Mouse (Mus musculus) forebrain, embryonic 12.5 days (tissue): ENCODE measurements at regions not wholly inside any gene's neighbourhood (a gene's known extent, or its start where the extent isn't known, plus 50 kb on each side); places are given as distances from the start of the nearest gene placed in this dataset.
A peak's percentile ranks its signal among the peaks of the same experiment; 100 is the strongest.

ENCODE experiments used
- ATAC-seq: fragments of 200-750 bp; cut with Nextera tagmentation; 2 replicates; pipeline ENCODE4 v1.8.0; 2017; ENCODE audit warnings: moderate TSS enrichment; ENCODE audit not compliant: low FRiP score
- H3K27ac ChIP-seq: fragments of 300-500 bp; sonication (generic); 2 replicates; pipeline ENCODE4 v1.5.1; 2016; ENCODE audit warnings: mild to moderate bottlenecking
- H3K27me3 ChIP-seq: fragments of 300-500 bp; sonication (generic); 2 replicates; pipeline ENCODE4 v1.6.1; 2016; ENCODE audit warnings: mild to moderate bottlenecking
- H3K36me3 ChIP-seq: fragments of 300-500 bp; sonication (generic); replicated peaks from 2 replicates; pipeline ENCODE4 v1.6.1; 2016; ENCODE audit warnings: mild to moderate bottlenecking
- H3K4me1 ChIP-seq: fragments of 300-500 bp; sonication (generic); 2 replicates; pipeline ENCODE4 v1.6.1; 2016
- H3K4me2 ChIP-seq: fragments of 300-500 bp; sonication (generic); 2 replicates; pipeline ENCODE4 v1.6.1; 2016; ENCODE audit warnings: mild to moderate bottlenecking, moderate library complexity
- H3K4me3 ChIP-seq: fragments of 300-500 bp; sonication (generic); replicated peaks from 2 replicates; pipeline ENCODE4 v1.5.1; 2016; ENCODE audit warnings: mild to moderate bottlenecking
- H3K9ac ChIP-seq: fragments of 300-500 bp; sonication (generic); 2 replicates; pipeline ENCODE4 v1.6.1; 2016; ENCODE audit warnings: mild to moderate bottlenecking
- H3K9me3 ChIP-seq: fragments of 300-500 bp; sonication (generic); 2 replicates; pipeline ENCODE4 v1.6.1; 2016
- WGBS: fragments of 180-500 bp; shearing (Covaris S2); methylation state at CpG from one replicate; pipeline ENCODE4 v1.1.7; 2016; 5-methylcytosine and 5-hydroxymethylcytosine counted together

DNA sequence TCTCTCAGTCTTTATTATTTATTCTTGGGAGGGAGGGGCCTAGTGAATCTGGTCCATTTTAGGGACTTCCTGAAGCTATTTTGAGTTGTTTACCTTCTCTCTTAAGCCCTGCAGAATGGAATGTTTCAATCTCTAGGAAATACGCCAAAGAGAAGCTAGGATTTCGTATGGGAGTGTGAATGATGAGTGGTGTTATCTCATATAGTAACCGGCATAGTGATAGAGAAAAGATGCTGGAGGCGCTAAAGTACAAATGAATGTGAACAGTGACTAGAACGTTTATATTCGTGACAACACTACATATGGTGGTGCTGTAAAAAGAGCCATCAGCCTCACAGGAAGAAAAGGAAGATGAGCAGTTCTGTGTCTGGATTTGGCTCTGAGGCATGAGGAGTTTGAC, 145.2 kb upstream of the Ube2e3 start:
- Histone ChIP-seq H3K36me3 (no peaks in the 10 kb centered on the region), H3K27me3 (no peaks in the 10 kb centered on the region), H3K9ac (no peak overlapping the region), H3K9me3 (no peaks in the 10 kb centered on the region), H3K4me3 (no peak overlapping the region), H3K4me1 (no peaks in the 10 kb centered on the region), H3K27ac (no peak overlapping the region), H3K4me2 (no peak overlapping the region)
- WGBS, result 87% methylated on average over 6 of the region's 6 CpGs
- no peak for ATAC-seq

DNA sequence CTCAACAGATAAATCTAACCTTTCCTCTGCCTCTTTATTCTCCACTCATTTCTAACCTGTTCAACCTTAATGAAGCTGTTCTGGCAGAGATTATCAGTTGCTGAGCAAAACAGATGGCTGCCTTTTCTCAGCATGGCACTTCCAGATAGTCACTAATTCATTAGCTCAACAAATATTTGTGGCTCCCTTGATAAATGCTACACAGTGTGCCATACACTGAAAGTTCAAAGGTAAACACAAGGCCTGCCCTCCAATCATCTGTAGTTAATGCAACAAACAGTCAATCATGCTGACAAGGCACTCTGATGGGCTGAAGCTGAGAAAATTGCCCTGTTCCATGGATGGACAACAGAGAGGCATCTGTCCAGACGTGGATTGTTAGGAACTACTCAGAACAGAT, 149.4 kb upstream of the Ube2e3 start:
- Histone ChIP-seq H3K4me1 (no peaks in the 10 kb centered on the region), H3K36me3 (no peaks in the 10 kb centered on the region), H3K4me2 (no peak overlapping the region), H3K9me3 (no peaks in the 10 kb centered on the region), H3K9ac (no peak overlapping the region), H3K27ac (no peak overlapping the region), H3K27me3 (no peaks in the 10 kb centered on the region), H3K4me3 (no peak overlapping the region)
- ATAC-seq, result peak; percentile 57
- 55% methylated on average over 1 of the region's 1 CpGs for WGBS

DNA sequence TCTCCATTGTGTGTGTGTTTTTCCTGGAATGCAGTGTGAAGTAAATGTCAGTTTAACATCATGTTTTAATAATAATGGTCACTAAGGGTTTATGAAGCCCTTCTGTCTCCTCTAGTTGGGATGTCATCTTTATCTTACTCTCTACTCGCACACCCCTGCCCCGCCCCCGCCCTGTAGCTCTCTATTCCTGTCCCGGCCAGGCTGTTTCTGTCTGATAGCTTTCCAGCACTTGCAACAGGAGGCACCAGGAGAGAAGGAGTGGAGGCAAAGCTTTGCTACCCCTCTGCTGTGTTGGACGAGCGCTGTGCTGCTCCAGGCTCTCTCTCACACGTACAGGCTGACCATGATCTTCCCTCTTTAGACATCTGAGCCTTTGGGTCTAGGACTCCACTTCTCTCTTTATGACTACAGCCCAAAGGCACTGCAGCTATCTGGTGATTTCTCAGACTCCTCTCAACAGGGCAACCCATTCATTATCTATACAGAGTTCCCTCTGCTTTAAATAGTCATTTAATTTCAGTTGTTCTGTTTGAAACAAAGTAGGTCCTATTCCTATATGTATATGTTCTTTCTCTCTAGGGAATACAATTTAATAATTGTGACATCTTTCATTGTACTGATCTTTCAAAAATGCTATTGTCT, 151.6 kb upstream of the Ube2e3 start:
- no peak overlapping the region for H3K9ac ChIP-seq
- no peaks in the 10 kb centered on the region for H3K9me3 ChIP-seq
- no peak overlapping the region for H3K27ac ChIP-seq
- H3K36me3 ChIP-seq, result no peaks in the 10 kb centered on the region
- no peaks in the 10 kb centered on the region for H3K27me3 ChIP-seq
- H3K4me2 ChIP-seq, result no peak overlapping the region
- H3K4me1 ChIP-seq, result no peaks in the 10 kb centered on the region
- no peak for ATAC-seq
- H3K4me3 ChIP-seq, result no peak overlapping the region
- WGBS, result 80% methylated on average over 7 of the region's 7 CpGs

DNA sequence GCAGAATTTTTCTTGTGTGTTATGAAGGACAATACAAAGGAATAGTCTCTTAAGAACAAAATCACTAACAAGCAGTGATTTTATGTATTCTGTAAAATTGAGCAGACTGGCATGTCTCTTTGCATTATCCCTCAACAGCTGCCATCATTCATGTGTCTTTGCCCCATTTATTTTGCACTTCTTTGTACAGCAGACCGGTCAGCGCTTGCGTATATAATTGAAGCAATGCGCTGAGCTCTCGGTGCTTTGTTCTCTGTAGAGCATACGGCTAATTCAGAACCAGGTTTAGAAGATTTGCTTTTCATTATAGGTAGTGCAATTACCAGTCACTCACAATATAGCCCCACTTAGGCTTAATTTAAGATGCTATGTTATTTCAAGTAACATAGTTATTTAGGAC, 173.1 kb upstream of the Ube2e3 start:
- Histone ChIP-seq H3K9me3 (no peaks in the 10 kb centered on the region), H3K4me3 (no peak overlapping the region), H3K27me3 (no peaks in the 10 kb centered on the region), H3K4me1 (peaks cover 8% of the 10 kb centered on the region; the same call in 1 of the 2 replicates), H3K36me3 (no peaks in the 10 kb centered on the region), H3K27ac (0 out of 2 replicates have a peak overlapping the region, but pooled peaks have one; percentile 19), H3K9ac (no peak overlapping the region), H3K4me2 (no peak overlapping the region)
- WGBS, result 14% methylated on average over 6 of the region's 6 CpGs
- ATAC-seq, result peak; percentile 89

DNA sequence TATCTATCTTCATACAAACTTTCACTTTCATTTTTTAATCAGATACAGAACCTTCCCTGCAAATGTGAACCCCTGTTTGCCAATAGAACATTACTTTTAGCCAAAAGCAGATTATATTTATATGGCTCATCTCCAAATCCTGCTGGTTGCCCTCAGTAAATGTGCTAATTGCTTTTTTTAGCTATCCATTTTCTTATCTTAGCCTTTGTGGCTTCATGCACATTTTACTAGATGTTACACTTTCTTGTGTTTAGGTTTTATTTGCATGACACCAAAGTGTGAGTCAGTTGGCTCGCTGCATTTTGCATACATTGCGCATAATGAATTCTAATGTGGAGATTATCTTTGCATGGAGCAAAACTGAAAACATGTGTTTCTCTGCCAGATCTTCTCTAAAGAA, 211.3 kb upstream of the Ube2e3 start:
- Histone ChIP-seq H3K27ac (no peak overlapping the region), H3K27me3 (no peaks in the 10 kb centered on the region), H3K9ac (no peak overlapping the region), H3K4me3 (no peak overlapping the region), H3K4me2 (no peak overlapping the region), H3K36me3 (no peaks in the 10 kb centered on the region), H3K4me1 (no peaks in the 10 kb centered on the region), H3K9me3 (no peaks in the 10 kb centered on the region)
- no peak for ATAC-seq
- 79% methylated on average over 2 of the region's 2 CpGs for WGBS

DNA sequence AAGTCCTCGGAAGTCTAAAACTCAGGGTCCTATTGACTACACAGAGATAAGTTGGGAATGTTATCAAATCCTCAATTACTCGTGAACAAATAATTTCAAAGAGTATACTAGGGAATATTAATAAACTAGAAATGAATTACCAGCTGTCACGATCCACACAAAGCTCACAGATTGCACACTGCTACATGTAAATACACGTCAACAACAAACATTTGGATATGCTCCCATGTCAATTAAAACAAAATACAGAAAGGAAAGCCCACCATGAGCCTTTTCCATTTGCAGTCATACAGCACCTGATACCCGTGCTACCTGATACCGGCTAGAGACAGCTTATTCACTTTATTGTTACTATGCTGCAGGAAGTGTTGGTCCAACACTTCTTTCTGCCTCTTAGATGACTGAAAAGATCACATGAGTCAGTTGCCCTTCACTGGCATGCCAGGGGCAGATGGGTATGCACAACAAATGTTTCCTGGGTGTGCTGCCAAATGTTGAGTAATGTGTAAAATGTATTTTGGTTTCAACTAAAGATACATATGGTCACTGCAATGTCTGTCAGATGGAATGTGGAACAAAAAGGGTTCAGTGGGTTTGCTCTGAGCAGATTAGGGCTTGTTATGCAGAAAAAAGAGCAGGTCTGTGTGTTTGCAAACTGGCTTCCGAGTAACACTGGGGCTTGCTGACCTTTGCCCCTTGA, 212.6 kb upstream of the Ube2e3 start:
- no peak overlapping the region for H3K27ac ChIP-seq
- H3K9me3 ChIP-seq, result no peaks in the 10 kb centered on the region
- H3K4me3 ChIP-seq, result no peak overlapping the region
- H3K9ac ChIP-seq, result no peak overlapping the region
- H3K36me3 ChIP-seq, result no peaks in the 10 kb centered on the region
- no peak overlapping the region for H3K4me2 ChIP-seq
- no peaks in the 10 kb centered on the region for H3K4me1 ChIP-seq
- no peaks in the 10 kb centered on the region for H3K27me3 ChIP-seq
- 70% methylated on average over 7 of the region's 7 CpGs for WGBS
- 0 out of 2 replicates have a peak, but pooled peaks have one; percentile 20 for ATAC-seq

DNA sequence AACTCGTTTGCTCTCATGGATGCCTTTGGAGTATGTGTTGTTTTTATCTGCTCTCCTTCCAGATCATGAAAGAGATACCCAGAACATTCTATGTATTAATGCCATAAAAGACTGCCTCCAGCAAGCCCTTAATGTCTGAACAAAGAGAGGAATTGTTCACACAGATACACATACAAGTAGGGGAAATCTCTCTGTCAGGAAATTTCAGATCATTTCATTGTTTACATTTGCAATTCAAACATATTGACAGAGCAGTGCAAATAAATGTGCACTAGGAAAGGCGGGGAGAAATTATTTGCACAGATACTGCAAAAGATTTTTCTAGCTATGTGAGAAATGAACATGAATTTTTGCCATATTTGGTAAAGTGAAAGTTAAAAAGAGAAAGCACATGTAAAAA, 216.4 kb upstream of the Ube2e3 start:
- H3K4me1 ChIP-seq, result no peaks in the 10 kb centered on the region
- no peak overlapping the region for H3K4me2 ChIP-seq
- no peak overlapping the region for H3K9ac ChIP-seq
- H3K27me3 ChIP-seq, result no peaks in the 10 kb centered on the region
- no peaks in the 10 kb centered on the region for H3K9me3 ChIP-seq
- H3K27ac ChIP-seq, result no peak overlapping the region
- 56% methylated on average over 2 of the region's 2 CpGs for WGBS
- no peaks in the 10 kb centered on the region for H3K36me3 ChIP-seq
- H3K4me3 ChIP-seq, result no peak overlapping the region
- ATAC-seq, result no peak

DNA sequence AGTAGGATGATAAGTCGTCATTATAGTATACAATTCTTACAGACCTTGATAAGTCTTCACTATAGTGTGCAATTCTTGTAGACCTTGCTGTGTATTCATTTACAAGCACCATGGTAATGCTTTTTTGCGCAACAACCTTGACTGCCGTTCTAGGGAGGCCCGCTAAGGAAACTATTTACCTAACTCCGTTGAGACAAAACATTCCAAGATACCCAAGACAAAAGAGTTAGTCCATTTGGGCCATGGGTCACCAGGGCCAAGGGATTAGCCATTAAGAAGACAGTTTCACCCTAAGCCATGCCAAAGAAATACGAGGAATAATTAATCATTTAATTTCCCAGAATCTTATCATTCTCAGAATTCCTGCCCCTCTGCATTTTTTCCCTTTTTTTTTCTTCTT, 227.6 kb upstream of the Ube2e3 start:
- 84% methylated on average over 6 of the region's 6 CpGs for WGBS
- H3K27me3 ChIP-seq, result no peaks in the 10 kb centered on the region
- H3K27ac ChIP-seq, result no peak overlapping the region
- H3K4me1 ChIP-seq, result no peaks in the 10 kb centered on the region
- H3K9ac ChIP-seq, result no peak overlapping the region
- H3K9me3 ChIP-seq, result no peaks in the 10 kb centered on the region
- no peak for ATAC-seq
- H3K4me2 ChIP-seq, result no peak overlapping the region
- H3K4me3 ChIP-seq, result no peak overlapping the region
- no peaks in the 10 kb centered on the region for H3K36me3 ChIP-seq

DNA sequence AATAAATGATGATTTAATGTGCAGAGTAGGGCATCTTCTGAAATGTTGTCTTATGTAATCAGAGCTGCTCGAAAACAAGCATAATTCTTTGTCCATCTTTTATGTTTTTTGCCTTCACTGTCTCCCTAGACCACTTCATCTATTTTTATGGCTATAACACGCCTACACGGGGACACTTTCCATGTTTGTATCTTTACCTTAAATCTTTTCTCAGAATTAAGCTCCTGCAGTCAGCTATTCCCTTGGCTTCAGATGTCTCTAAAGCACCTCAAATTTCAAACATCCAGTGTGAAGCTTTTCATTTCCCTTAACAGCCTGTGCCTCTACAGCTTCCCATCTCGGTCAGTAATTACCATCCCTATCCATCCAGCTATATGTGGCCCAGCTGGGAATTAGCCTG, 242.7 kb upstream of the Ube2e3 start:
- ATAC-seq, result no peak
- Histone ChIP-seq H3K36me3 (no peaks in the 10 kb centered on the region), H3K4me2 (no peak overlapping the region), H3K27me3 (no peaks in the 10 kb centered on the region), H3K27ac (no peak overlapping the region), H3K9ac (no peak overlapping the region), H3K4me3 (no peak overlapping the region), H3K4me1 (no peaks in the 10 kb centered on the region), H3K9me3 (no peaks in the 10 kb centered on the region)
- WGBS, result 88% methylated on average over 4 of the region's 4 CpGs

DNA sequence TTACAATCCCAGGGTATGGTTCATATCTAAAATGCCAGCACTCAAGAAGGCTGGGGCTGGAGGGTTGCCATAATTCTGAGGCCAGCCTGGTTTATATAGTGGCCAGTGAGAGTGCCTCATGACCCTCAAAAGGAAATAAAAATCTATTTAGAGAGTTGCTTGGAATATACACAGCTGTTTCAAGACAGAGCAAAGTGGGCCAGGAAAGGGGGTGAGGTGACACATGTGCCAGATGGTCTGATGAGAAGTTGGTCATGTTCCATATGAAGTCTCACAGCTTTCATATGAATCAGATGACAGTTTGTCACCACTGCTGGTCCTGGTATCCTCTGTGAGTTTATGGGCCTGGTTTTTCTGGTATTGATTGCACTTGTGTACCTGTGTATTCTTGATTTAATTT, 261.5 kb upstream of the Ube2e3 start:
- H3K27me3 ChIP-seq, result no peaks in the 10 kb centered on the region
- H3K9ac ChIP-seq, result no peak overlapping the region
- no peaks in the 10 kb centered on the region for H3K36me3 ChIP-seq
- ATAC-seq, result no peak
- no peaks in the 10 kb centered on the region for H3K4me1 ChIP-seq
- H3K4me3 ChIP-seq, result no peak overlapping the region
- no peaks in the 10 kb centered on the region for H3K9me3 ChIP-seq
- no peak overlapping the region for H3K4me2 ChIP-seq
- no peak overlapping the region for H3K27ac ChIP-seq

DNA sequence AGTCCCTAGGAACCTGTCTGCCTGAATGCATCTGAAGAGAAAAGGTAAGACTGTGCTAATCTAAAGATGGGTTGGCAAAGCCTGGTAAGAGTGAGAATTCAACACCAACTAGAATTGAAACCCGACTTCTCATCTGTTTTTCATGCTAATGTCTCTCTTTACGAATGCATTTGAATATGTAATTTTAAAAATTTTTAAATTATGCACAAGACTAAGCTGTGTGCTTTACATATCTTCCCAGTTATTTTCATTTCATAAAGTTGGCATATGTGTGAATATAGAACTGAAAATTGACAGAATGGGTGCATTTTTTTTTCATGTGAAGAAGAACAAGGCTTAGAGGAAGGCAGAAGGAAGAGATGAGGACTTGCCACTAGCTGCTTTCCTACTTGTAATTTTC, 267.2 kb upstream of the Ube2e3 start:
- 82% methylated on average over 2 of the region's 2 CpGs for WGBS
- H3K4me2 ChIP-seq, result no peak overlapping the region
- no peak for ATAC-seq

DNA sequence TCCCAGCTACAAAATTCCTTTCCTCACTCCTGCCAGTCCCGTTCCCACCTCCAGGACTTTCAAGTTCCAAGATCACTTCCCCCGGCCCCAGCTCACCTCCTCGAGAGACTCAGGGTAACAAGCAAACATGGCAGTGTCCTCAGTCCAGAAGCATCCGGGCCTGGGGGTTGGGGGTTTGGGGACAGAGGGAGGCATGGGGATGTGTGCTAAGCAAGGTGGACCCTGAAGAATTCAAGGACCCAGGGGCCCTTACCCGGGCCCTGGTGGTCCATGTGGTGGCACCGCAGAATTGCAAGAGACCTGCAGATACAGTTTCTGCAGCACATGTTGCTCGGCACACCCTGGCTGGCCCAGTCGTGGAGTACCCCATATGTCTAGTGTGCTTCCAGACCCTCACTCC, 269.9 kb upstream of the Ube2e3 start:
- Histone ChIP-seq H3K4me1 (no peaks in the 10 kb centered on the region), H3K4me2 (no peak overlapping the region), H3K27me3 (no peaks in the 10 kb centered on the region), H3K27ac (no peak overlapping the region), H3K9me3 (no peaks in the 10 kb centered on the region), H3K9ac (no peak overlapping the region), H3K36me3 (no peaks in the 10 kb centered on the region), H3K4me3 (no peak overlapping the region)
- ATAC-seq, result no peak
- 89% methylated on average over 8 of the region's 8 CpGs for WGBS

More for the DNA sequence above, 267.2 kb upstream of the Ube2e3 start:
- Histone ChIP-seq H3K36me3 (no peaks in the 10 kb centered on the region), H3K27ac (no peak overlapping the region), H3K4me1 (no peaks in the 10 kb centered on the region), H3K9ac (no peak overlapping the region), H3K9me3 (no peaks in the 10 kb centered on the region), H3K27me3 (no peaks in the 10 kb centered on the region), H3K4me3 (no peak overlapping the region)

DNA sequence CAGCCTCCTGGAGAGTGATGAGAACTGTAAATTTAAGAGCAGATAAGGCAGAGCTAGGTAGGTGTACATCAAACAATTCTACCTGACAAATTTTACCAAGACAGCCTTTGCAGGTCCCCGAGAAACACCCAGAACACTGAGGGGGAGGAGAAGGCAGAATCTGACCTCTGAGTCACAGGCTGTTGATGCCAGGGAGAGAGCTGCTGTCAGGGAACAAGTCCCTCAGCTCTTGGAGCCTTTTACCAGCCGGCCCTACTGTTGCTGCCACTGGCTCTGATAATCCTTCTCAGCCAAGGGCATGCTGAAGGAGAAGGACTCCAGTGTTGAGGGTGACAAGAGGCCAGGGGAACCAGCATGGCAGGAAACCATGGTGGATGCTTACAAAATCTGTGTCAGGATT, 271.7 kb upstream of the Ube2e3 start:
- no peak overlapping the region for H3K9ac ChIP-seq
- no peak overlapping the region for H3K4me2 ChIP-seq
- H3K27ac ChIP-seq, result no peak overlapping the region
- WGBS, result 76% methylated on average over 2 of the region's 2 CpGs
- no peaks in the 10 kb centered on the region for H3K36me3 ChIP-seq
- no peaks in the 10 kb centered on the region for H3K4me1 ChIP-seq
- no peak for ATAC-seq
- no peak overlapping the region for H3K4me3 ChIP-seq
- no peaks in the 10 kb centered on the region for H3K9me3 ChIP-seq
- no peaks in the 10 kb centered on the region for H3K27me3 ChIP-seq
